Mouse (Mus musculus) G1E (cell line): Measurements from ENCODE around the gene Nbl1.

Experiments
- CTCF ChIP-seq: IDR thresholded peaks from 2 replicates; pipeline ENCODE4 v1.5.1; 2012; ENCODE audit warnings: low read depth, low read length, inconsistent platforms, mixed read lengths
- POLR2AphosphoS5 ChIP-seq: IDR thresholded peaks from 2 replicates; pipeline ENCODE4 v1.6.1; 2012; ENCODE audit warnings: low read depth, low read length, inconsistent platforms; ENCODE audit not compliant: insufficient replicate concordance
- TAL1 ChIP-seq: conservative IDR thresholded peaks from 2 replicates; pipeline ENCODE4 v1.6.1; 2012; ENCODE audit warnings: low read depth, low read length, inconsistent platforms, mixed read lengths

DNA sequence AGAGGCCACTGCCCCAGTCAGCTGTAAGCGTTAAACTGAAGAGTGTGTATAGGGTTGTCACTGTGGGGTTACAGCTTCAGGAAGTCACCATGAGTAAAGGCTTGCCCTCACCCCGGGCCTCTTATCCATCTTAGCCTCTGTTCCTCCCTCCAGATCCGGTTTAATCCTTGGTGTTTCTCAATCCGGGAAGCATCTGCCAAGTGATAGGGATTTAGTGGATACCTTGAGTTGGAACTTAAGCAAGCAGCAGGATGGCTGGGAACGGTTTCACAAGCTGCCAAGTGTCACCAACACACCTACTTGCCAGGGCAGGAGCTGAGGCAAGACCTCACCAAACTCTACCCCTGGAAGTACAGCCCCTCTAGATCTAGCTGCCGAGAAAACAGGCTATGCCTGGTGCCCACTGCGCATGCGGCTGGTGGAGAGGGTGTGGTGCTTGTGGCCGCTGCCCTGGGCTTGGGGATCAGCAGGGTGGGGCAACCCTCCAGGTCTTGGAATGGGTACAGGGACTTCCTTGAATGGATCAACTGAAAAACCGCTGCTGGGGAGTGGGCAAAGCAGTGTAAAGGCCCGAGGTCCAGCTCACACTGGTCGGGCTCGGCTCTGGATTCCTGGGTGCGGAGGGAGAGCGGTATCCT lies 2.4 kb downstream of the Nbl1 start:
- TF ChIP-seq POLR2AphosphoS5: no peak
- no peak for TF ChIP-seq CTCF
- no peak for TF ChIP-seq TAL1
